Mouse (Mus musculus): ENCODE measurements at regions not wholly inside any gene's neighbourhood (a gene's known extent, or its start where the extent isn't known, plus 50 kb on each side); places are given as distances from the start of the nearest gene placed in this dataset.

DNA sequence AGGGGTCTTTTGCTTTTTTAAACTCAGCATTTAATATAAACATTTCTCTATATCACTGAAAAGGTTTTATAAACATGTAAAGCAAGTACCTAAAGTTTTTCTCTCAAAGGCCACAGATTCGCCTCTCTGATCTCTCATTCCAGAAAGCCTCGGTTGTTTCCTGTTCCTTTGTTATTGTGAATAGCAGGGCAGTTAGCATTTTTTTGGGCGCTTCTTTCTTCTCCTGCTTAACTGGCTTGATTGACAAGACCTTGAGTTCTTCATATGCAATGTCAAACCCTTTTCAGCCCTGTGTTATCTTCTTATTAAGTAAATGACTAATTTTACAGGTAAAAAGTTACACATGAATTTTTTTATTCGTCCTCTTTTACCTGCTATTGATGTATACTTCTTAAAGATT lies 316.7 kb downstream of the Slc4a3 start:
- TF ChIP-seq GATA1 (IDR thresholded peaks at IDR 0.05; ENCODE audit: borderline replicate concordance, low read length) (no peak), FLI1 (IDR thresholded peaks at IDR 0.05; ENCODE audit: low read length) (no peak)
